Mouse (Mus musculus) heart, embryonic 10.5 days (tissue): ENCODE results near the gene Ncdn. TPM values are rescaled to one million over a fixed set of nuclear protein-coding genes. Genes with fewer than 3 reads are reported as not detected.
A peak's percentile ranks its signal among the peaks of the same experiment; 100 is the strongest.

Source experiments
- DNase-seq: peaks from one replicate; pipeline ENCODE4 v3.0.0-alpha.2; 2017; ENCODE audit warnings: low spot score
- H3K27ac ChIP-seq: fragments of 300-500 bp; sonication (generic); 2 replicates; pipeline ENCODE4 v1.5.1; 2016; ENCODE audit warnings: mild to moderate bottlenecking
- H3K27me3 ChIP-seq: fragments of 300-500 bp; sonication (generic); 2 replicates; pipeline ENCODE4 v1.6.1; 2016; ENCODE audit warnings: mild to moderate bottlenecking; ENCODE audit not compliant: poor library complexity, insufficient read depth, severe bottlenecking
- H3K36me3 ChIP-seq: fragments of 300-500 bp; sonication (generic); 2 replicates; pipeline ENCODE4 v1.6.1; 2016; ENCODE audit warnings: mild to moderate bottlenecking, moderate library complexity
- H3K4me1 ChIP-seq: fragments of 300-500 bp; sonication (generic); 2 replicates; pipeline ENCODE4 v1.6.1; 2016; ENCODE audit warnings: mild to moderate bottlenecking
- H3K4me3 ChIP-seq: fragments of 300-500 bp; sonication (generic); 2 replicates; pipeline ENCODE4 v1.5.1; 2016; ENCODE audit warnings: mild to moderate bottlenecking, moderate library complexity
- H3K9me3 ChIP-seq: fragments of 300-500 bp; sonication (generic); 2 replicates; pipeline ENCODE4 v1.6.1; 2016; ENCODE audit warnings: mild to moderate bottlenecking, moderate library complexity
- WGBS: fragments of 180-500 bp; shearing (Covaris S2); methylation state at CpG from one replicate; pipeline ENCODE4 v1.1.7; 2016; 5-methylcytosine and 5-hydroxymethylcytosine counted together
- polyA plus RNA-seq: library from polyadenylated mRNA; unstranded; fragments of >200 nt; fragmentation: Nextera tagmentation; extraction: Ambion mirVana; gene quantifications from 2 replicates; pipeline ENCODE4 v1.2.1, GENCODE M21; 2016

Ncdn gene
- polyA plus RNA-seq, 1 experiment from 2014 or later, result 27.0 TPM

DNA sequence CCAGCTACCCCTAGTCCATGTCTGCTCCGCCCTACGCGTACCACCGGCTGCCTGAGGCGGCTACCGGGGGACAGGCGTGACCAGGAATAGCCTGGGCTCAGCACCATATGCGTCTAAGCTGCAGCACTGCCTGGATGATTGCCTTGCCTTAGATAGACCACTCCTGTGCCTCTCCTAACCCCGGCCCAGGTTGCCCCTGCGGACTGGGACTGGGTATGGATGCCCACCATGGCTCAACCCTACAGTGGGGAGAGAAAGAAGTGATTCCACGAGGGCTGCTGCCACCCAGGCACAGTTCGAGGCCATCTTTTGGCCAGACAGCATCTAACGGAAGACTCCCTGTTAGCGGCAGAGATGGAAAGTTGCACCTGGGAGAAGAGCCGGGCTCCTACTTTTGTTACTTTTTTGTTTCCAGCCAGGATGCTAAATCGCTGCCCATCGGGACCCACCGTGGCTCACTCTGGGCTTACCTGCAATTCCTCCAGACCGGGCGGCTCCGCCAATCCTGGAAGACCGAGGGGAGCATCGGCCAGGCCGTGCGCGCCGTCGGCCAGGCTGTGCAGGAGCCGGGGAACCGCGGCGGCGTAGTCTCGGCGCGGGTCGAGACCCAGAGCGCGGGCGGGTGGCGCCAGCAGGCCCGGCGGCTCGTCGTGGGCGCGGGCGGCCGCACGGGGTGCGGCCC is 18.4 kb downstream of the Ncdn start:
- 3% methylated on average over 51 of the region's 51 CpGs for WGBS
- no peak for DNase-seq
- Histone ChIP-seq H3K27me3 (peaks cover 97% of the 10 kb centered on the region), H3K27ac (peak overlapping the region; percentile 56; the same call in 1 of the 2 replicates), H3K36me3 (no peaks in the 10 kb centered on the region), H3K9me3 (no peaks in the 10 kb centered on the region), H3K4me1 (peaks cover 28% of the 10 kb centered on the region), H3K4me3 (peak overlapping the region; percentile 55)

- Histone ChIP-seq H3K4me3 (no peak overlapping the region), H3K4me1 (peaks cover 28% of the 10 kb centered on the region), H3K36me3 (no peaks in the 10 kb centered on the region), H3K27me3 (peaks cover 100% of the 10 kb centered on the region), H3K27ac (no peak overlapping the region), H3K9me3 (no peaks in the 10 kb centered on the region)
- 2% methylated on average over 16 of the region's 16 CpGs for WGBS
- DNase-seq, result no peak
Observed at GRCm38 (mm10) chr4:126734001-126734603, 19.1 kb downstream of the Ncdn start.

- DNase-seq, result no peak
- WGBS, result 11% methylated on average over 26 of the region's 26 CpGs
Observed at GRCm38 (mm10) chr4:126732531-126733380, 20.5 kb downstream of the Ncdn start.

GRCm38 (mm10) chr4:126732111-126732510 is 21.1 kb downstream of the Ncdn start:
- peaks cover 83% of the 10 kb centered on the region for H3K27me3 ChIP-seq
- WGBS, result 3% methylated on average over 18 of the region's 18 CpGs
- H3K9me3 ChIP-seq, result no peaks in the 10 kb centered on the region
- peaks cover 28% of the 10 kb centered on the region for H3K4me1 ChIP-seq
- no peak overlapping the region for H3K27ac ChIP-seq
- H3K36me3 ChIP-seq, result no peaks in the 10 kb centered on the region
- H3K4me3 ChIP-seq, result peak overlapping the region; percentile 36
- DNase-seq, result no peak

More at GRCm38 (mm10) chr4:126732531-126733380, 20.5 kb downstream of the Ncdn start:
- Histone ChIP-seq H3K4me1 (peaks cover 28% of the 10 kb centered on the region), H3K27me3 (peaks cover 89% of the 10 kb centered on the region), H3K4me3 (peak overlapping the region; percentile 36), H3K27ac (no peak overlapping the region), H3K9me3 (no peaks in the 10 kb centered on the region), H3K36me3 (no peaks in the 10 kb centered on the region)

DNA sequence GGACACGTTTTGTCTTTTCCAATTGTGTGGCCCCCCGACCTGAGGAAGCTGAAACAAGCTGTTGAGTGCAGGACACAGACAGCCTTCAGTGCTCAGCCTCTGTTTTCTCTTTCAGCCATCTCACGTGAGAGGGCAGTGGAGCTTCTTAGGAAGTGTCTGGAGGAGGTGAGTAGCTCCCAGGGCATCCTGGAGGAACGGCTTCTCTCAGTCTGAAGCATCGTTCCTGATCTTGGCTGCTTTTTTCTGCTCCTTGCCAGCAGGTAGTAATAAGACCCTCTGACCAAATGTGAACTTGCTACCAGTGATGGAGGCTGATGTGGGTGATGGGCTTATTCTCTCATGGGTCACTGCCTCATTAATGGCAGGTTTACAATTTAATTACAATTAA is 45.8 kb downstream of the Ncdn start:
- Histone ChIP-seq H3K4me1 (no peaks in the 10 kb centered on the region), H3K27ac (no peak overlapping the region), H3K36me3 (peaks cover 72% of the 10 kb centered on the region), H3K27me3 (no peaks in the 10 kb centered on the region), H3K9me3 (no peaks in the 10 kb centered on the region), H3K4me3 (no peak overlapping the region)
- DNase-seq, result no peak
- WGBS, result 87% methylated on average over 5 of the region's 5 CpGs

- no peak for DNase-seq
- no peaks in the 10 kb centered on the region for H3K4me1 ChIP-seq
- no peak overlapping the region for H3K4me3 ChIP-seq
- H3K27me3 ChIP-seq, result no peaks in the 10 kb centered on the region
- H3K9me3 ChIP-seq, result no peaks in the 10 kb centered on the region
- H3K27ac ChIP-seq, result no peak overlapping the region
- H3K36me3 ChIP-seq, result peaks cover 72% of the 10 kb centered on the region
- WGBS, result 75% methylated on average over 12 of the region's 12 CpGs
Observed at GRCm38 (mm10) chr4:126706630-126707438, 46.4 kb downstream of the Ncdn start.

GRCm38 (mm10) chr4:126696908-126697307 is 56.3 kb downstream of the Ncdn start:
- DNase-seq, result no peak
- Histone ChIP-seq H3K4me1 (no peaks in the 10 kb centered on the region), H3K9me3 (no peaks in the 10 kb centered on the region), H3K4me3 (no peak overlapping the region), H3K27me3 (no peaks in the 10 kb centered on the region), H3K27ac (no peak overlapping the region), H3K36me3 (peaks cover 47% of the 10 kb centered on the region)
- WGBS, result 88% methylated on average over 4 of the region's 4 CpGs

Other genes with a start within 250 kb of the Ncdn start
- 0.64 and 0.65 TPM in 2 replicates for gene Ago4, start 220.0 kb downstream of the Ncdn start, polyA plus RNA-seq
- 28.8 and 34.0 TPM in 2 replicates for gene Clspn, start 196.5 kb downstream of the Ncdn start, polyA plus RNA-seq
- gene 5730409E04Rik, start 143.6 kb downstream of the Ncdn start, polyA plus RNA-seq, result 1.1 and 1.6 TPM in 2 replicates
- 483 and 538 TPM in 2 replicates for gene Psmb2, start 75.8 kb downstream of the Ncdn start, polyA plus RNA-seq
- gene Tfap2e, start 17.2 kb downstream of the Ncdn start, polyA plus RNA-seq, result not detected in 2 replicates
- gene AU040320, start 106 bp upstream of the Ncdn start, polyA plus RNA-seq, result 19.8 and 30.4 TPM in 2 replicates
- 14.9 and 16.3 TPM in 2 replicates for gene Zmym4, start 214.7 kb upstream of the Ncdn start, polyA plus RNA-seq